8 mouse cellular contexts compared by ENCODE assay signal in the genomic region with DNA sequence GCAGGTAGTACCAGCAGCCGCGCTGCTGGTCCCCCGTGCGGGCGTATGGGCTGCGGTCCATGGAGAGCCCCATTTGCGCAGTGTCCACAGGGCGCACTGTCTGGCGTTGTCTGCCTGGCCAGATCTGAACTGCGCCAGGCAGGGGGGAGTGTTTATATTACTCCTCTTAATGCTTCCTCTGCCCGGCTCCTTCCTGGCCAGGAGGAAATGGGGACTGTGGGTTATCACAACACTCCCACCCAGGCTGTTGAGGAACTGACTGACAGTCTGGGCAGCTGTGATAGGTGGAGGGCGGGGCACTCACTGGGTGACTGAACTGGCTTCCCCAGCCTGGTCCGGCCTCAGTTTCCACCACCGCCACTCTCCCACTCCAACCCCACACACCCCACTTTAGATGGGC. TPM values are rescaled to one million over a fixed set of nuclear protein-coding genes. Genes with fewer than 3 reads are reported as not detected.
DNase-seq lines count a peak whose midpoint lies in the region; ATAC-seq lines count a peak whose summit lies in the region.

A gene (minus strand): TSS at position 109 of the 400 bp plus-strand sequence.

- WGBS in neural tube, embryonic 11.5 days, result 66% methylated on average over 14 of the region's 14 CpGs
- 62% methylated on average over 14 of the region's 14 CpGs for WGBS in neural tube, embryonic 15.5 days
- 60% methylated on average over 14 of the region's 14 CpGs for WGBS in embryonic facial prominence, embryonic 15.5 days
- 26% methylated on average over 14 of the region's 14 CpGs for WGBS in intestine, embryonic 15.5 days
- 2% methylated on average over 14 of the region's 14 CpGs for WGBS in liver, embryonic 15.5 days (ENCODE audit: insufficient replicate concordance)

- no peaks in the 10 kb centered on the region for H3K4me1 ChIP-seq in neural tube, embryonic 11.5 days (ENCODE audit: control insufficient read depth, insufficient read depth, low read length)
- peaks cover 17% of the 10 kb centered on the region for H3K4me1 ChIP-seq in neural tube, embryonic 15.5 days
- peaks cover 14% of the 10 kb centered on the region for H3K4me1 ChIP-seq in embryonic facial prominence, embryonic 15.5 days
- H3K4me1 ChIP-seq in intestine, embryonic 15.5 days (replicated peaks), result peaks cover 14% of the 10 kb centered on the region
- H3K4me1 ChIP-seq in liver, embryonic 15.5 days (replicated peaks), result peaks cover 28% of the 10 kb centered on the region

- H3K27ac ChIP-seq in neural tube, embryonic 11.5 days (ENCODE audit: low read depth, low read length), result no peak within 1 kb of the TSS
- H3K27ac ChIP-seq in neural tube, embryonic 15.5 days (replicated peaks), result no peak within 1 kb of the TSS
- H3K27ac ChIP-seq in embryonic facial prominence, embryonic 15.5 days (replicated peaks), result no peak within 1 kb of the TSS
- no peak within 1 kb of the TSS; the same call in 1 of the 2 replicates for H3K27ac ChIP-seq in intestine, embryonic 15.5 days
- no peak within 1 kb of the TSS for H3K27ac ChIP-seq in liver, embryonic 15.5 days (replicated peaks)

- ATAC-seq in neural tube, embryonic 11.5 days (ENCODE audit: insufficient read depth, low FRiP score, low TSS enrichment), result no peak
- ATAC-seq in neural tube, embryonic 15.5 days (ENCODE audit: low FRiP score), result no peak
- no peak for ATAC-seq in embryonic facial prominence, embryonic 15.5 days (ENCODE audit: insufficient number of reproducible peaks, low FRiP score, low TSS enrichment, low read depth)
- peak; percentile 24; the same call in 1 of the 2 replicates for ATAC-seq in intestine, embryonic 15.5 days
- peak; percentile 84 for ATAC-seq in liver, embryonic 15.5 days (ENCODE audit: insufficient read depth)

- H3K9me3 ChIP-seq in neural tube, embryonic 11.5 days (ENCODE audit: control insufficient read depth, low read length), result no peaks in the 10 kb centered on the region
- no peaks in the 10 kb centered on the region for H3K9me3 ChIP-seq in neural tube, embryonic 15.5 days (replicated peaks)
- H3K9me3 ChIP-seq in embryonic facial prominence, embryonic 15.5 days (replicated peaks), result no peaks in the 10 kb centered on the region
- no peaks in the 10 kb centered on the region for H3K9me3 ChIP-seq in intestine, embryonic 15.5 days
- H3K9me3 ChIP-seq in liver, embryonic 15.5 days (replicated peaks), result no peaks in the 10 kb centered on the region

- no peak for DNase-seq in neural tube, embryonic 11.5 days (ENCODE audit: low spot score)
- DNase-seq in cerebellum, adult 9-11 months, result no peak
- DNase-seq in T-cell, adult 2 months (ENCODE audit: low spot score), result no peak
- DNase-seq in right cerebral cortex, adult 18-20 months, result no peak

- H3K4me3 ChIP-seq in neural tube, embryonic 11.5 days (ENCODE audit: low read depth, low read length), result peak within 1 kb of the TSS; percentile 14
- H3K4me3 ChIP-seq in neural tube, embryonic 15.5 days (replicated peaks), result no peak within 1 kb of the TSS
- H3K4me3 ChIP-seq in embryonic facial prominence, embryonic 15.5 days (replicated peaks), result 0 out of 2 replicates have a peak within 1 kb of the TSS, but pooled peaks have one; percentile 8
- peak within 1 kb of the TSS; percentile 16; the same call in 1 of the 2 replicates for H3K4me3 ChIP-seq in intestine, embryonic 15.5 days (replicated peaks)
- H3K4me3 ChIP-seq in liver, embryonic 15.5 days (replicated peaks), result peak within 1 kb of the TSS; percentile 36

- no peak within 1 kb of the TSS for H3K9ac ChIP-seq in neural tube, embryonic 11.5 days (ENCODE audit: low read length)
- H3K9ac ChIP-seq in neural tube, embryonic 15.5 days (replicated peaks), result no peak within 1 kb of the TSS
- no peak within 1 kb of the TSS for H3K9ac ChIP-seq in embryonic facial prominence, embryonic 15.5 days
- no peak within 1 kb of the TSS for H3K9ac ChIP-seq in intestine, embryonic 15.5 days
- no peak within 1 kb of the TSS for H3K9ac ChIP-seq in liver, embryonic 15.5 days

- no peak within 1 kb of the TSS; the same call in 1 of the 2 replicates for H3K4me2 ChIP-seq in neural tube, embryonic 11.5 days (ENCODE audit: low read depth)
- H3K4me2 ChIP-seq in neural tube, embryonic 15.5 days, result no peak within 1 kb of the TSS
- no peak within 1 kb of the TSS for H3K4me2 ChIP-seq in embryonic facial prominence, embryonic 15.5 days (replicated peaks)
- H3K4me2 ChIP-seq in intestine, embryonic 15.5 days (replicated peaks), result peak within 1 kb of the TSS; percentile 35
- H3K4me2 ChIP-seq in liver, embryonic 15.5 days, result peak within 1 kb of the TSS; percentile 64

- no peaks in the 10 kb centered on the region for H3K36me3 ChIP-seq in neural tube, embryonic 11.5 days (ENCODE audit: control insufficient read depth, insufficient read depth, low read length)
- no peaks in the 10 kb centered on the region for H3K36me3 ChIP-seq in neural tube, embryonic 15.5 days
- H3K36me3 ChIP-seq in embryonic facial prominence, embryonic 15.5 days, result no peaks in the 10 kb centered on the region
- no peaks in the 10 kb centered on the region for H3K36me3 ChIP-seq in intestine, embryonic 15.5 days
- no peaks in the 10 kb centered on the region for H3K36me3 ChIP-seq in liver, embryonic 15.5 days (replicated peaks)

- H3K27me3 ChIP-seq in neural tube, embryonic 11.5 days (ENCODE audit: control insufficient read depth, insufficient read depth, low read length), result peaks cover 23% of the 10 kb centered on the region
- peaks cover 46% of the 10 kb centered on the region for H3K27me3 ChIP-seq in neural tube, embryonic 15.5 days (replicated peaks)
- peaks cover 38% of the 10 kb centered on the region for H3K27me3 ChIP-seq in embryonic facial prominence, embryonic 15.5 days
- peaks cover 34% of the 10 kb centered on the region for H3K27me3 ChIP-seq in intestine, embryonic 15.5 days (replicated peaks)
- peaks cover 35% of the 10 kb centered on the region for H3K27me3 ChIP-seq in liver, embryonic 15.5 days

RNA-seq across cellular contexts. Expression of the gene that starts here (rescaled TPM):
- polyA plus RNA-seq in neural tube, embryonic 11.5 days (2014; fragmentation: Nextera tagmentation; extraction: Ambion mirVana), result 49.5 and 53.0 TPM in 2 replicates
- 9.5 and 21.1 TPM in 2 replicates for polyA plus RNA-seq in neural tube, embryonic 15.5 days (2015; fragmentation: Nextera tagmentation; extraction: Ambion mirVana)
- 61.4 and 62.8 TPM in 2 replicates for polyA plus RNA-seq in embryonic facial prominence, embryonic 15.5 days (2015; fragmentation: Nextera tagmentation; extraction: Ambion mirVana)
- 76.8 and 79.2 TPM in 2 replicates for polyA plus RNA-seq in intestine, embryonic 15.5 days (2015; fragmentation: Nextera tagmentation; extraction: Ambion mirVana)
- polyA plus RNA-seq in liver, embryonic 15.5 days (2015; fragmentation: Nextera tagmentation; extraction: Ambion mirVana), result 22.4 and 23.9 TPM in 2 replicates

Comparison
In these comparisons a context has a peak if more than half of its experiments do, and no peak if none do; other contexts are left out.
1. ATAC-seq: peak in intestine, embryonic 15.5 days (single experiment) and liver, embryonic 15.5 days (single experiment); none in neural tube, embryonic 11.5 days (single experiment), neural tube, embryonic 15.5 days (single experiment) and embryonic facial prominence, embryonic 15.5 days (single experiment).
2. H3K4me2 ChIP-seq: peak in intestine, embryonic 15.5 days (single experiment) and liver, embryonic 15.5 days (single experiment); none in neural tube, embryonic 11.5 days (single experiment), neural tube, embryonic 15.5 days (single experiment) and embryonic facial prominence, embryonic 15.5 days (single experiment).